Mouse (Mus musculus) granulocyte monocyte progenitor cell, adult 5-6 weeks (primary cell): ENCODE data around the gene Tmprss4. TPM values are rescaled to one million over a fixed set of nuclear protein-coding genes. Genes with fewer than 3 reads are reported as not detected.

ENCODE experiments used
- ATAC-seq: replicated peaks from 2 replicates; pipeline ENCODE4 v1.8.0; 2016; ENCODE audit warnings: mild to moderate bottlenecking, moderate TSS enrichment, inconsistent platforms; ENCODE audit not compliant: poor library complexity, severe bottlenecking
- total RNA-seq, 2 experiments: library from RNA; stranded (forward) in 1 of 2; stranded (reverse) in 1 of 2; fragments of 200-712, 200-1000 nt in 1 of 2; fragments of >200 nt in 1 of 2; fragmentation: Nextera tagmentation in 1 of 2; gene quantifications; 2 replicates each; pipeline ENCODE4 v1.2.3; 2014 to 2017

The Tmprss4 gene
- total RNA-seq, 2 experiments from 2014 or later = not detected

DNA sequence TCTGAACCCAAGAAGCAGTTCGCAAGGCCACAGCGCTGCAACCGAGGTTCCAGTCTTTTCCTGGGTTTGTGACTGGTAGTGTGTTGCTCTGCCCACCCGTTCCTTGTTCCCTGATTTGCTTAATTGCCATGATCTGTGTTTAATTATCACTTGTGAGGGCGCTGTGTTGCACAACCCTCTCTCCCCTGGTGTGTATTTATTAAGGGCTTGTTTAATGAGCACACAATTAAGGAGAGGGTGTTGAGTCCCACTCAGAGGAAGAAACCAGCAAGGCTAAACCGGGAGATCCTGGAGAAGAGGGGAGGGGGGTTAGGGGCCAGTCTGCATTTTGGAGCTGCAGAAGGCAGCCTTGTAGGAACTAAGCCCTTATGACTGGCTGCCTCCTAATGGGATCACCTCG is 62.9 kb downstream of the Tmprss4 start:
- no peak for ATAC-seq

GRCm38 (mm10) chr9:45139082-45139481 is 64.8 kb downstream of the Tmprss4 start:
- no peak for ATAC-seq

DNA sequence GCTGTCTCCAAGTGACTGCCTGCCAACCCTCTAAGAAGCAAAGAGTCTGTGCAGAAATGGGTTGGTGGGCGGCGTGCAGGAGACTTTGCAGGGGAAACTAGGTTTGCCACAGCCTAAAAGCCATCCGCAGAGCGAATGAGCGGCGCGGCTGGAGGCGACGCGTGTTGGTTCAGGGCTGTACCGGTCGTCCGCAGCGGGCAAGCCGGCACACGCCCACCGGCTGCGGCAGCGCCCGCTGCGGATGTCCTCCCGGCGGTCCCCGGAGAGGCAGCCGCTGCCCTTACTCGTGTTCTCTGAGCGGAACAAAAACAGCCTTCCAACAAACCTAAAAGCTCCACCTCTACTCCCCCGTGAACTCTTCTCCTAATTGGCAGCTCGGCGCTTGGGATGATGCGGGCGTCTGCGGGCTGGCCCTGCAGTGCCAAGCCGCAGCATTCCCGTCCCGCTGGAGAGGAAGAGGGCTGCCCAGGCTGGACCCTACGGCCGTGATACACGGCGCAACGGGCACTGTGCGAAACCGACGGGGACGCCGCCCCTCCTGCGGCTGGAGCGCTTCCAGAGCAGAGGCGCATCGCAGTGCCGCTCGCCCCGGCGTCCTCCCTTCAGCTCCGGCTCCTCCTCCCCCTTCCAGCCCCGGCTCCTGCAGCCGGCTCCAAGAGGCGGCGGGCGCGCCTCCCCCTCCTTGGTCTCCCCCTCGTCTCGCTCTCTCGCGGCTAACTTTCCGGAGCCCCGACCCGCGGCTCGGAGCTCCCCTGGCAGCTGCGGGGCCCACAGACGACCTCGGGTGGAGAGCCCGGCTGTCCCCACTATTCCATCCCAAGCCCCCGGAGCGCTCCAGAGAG is 65.5 kb downstream of the Tmprss4 start, which contains the start of gene Scn4b:
TSS of gene Scn4b (plus strand) at position 205 of the 842 bp plus-strand sequence.
- ATAC-seq = peak; percentile 46

DNA sequence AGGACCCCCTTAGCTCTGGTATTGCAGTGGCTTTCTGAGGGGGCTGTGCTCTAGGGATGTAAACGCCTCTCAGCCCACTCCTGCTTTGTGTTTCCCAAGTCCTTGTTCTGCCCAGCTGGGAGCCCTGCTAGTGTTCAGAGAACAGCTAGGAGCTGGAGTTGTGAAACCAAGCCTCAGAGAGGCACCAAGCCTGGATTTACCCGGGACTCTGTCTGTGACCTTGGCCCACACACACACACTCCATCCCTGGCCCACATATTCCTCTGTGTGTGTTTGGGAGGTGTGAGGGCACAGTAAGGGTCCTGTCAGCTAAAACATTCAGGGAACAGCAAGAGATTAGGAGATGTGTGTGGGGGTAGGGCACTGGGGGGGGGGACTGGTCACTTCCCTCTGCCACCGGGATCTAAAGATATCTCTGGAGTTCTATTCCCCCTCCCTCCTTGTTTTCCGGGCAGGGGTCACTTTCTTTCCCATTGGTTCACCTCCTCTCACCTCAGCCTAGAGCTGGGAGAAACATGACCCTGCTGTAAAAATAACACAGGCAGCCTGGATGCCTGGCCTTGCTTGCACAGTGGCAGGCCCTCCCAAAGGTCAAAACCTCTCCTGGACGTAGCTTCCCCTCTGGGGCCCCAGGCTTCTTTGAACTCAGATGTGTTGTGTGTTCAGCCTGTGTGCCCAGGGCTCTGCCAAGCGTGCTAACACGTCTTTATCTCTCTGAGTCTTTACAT is 67.3 kb downstream of the Tmprss4 start:
- ATAC-seq = no peak

GRCm38 (mm10) chr9:45133484-45134310 is 70.2 kb downstream of the Tmprss4 start:
- ATAC-seq = no peak

GRCm38 (mm10) chr9:45130119-45130518 is 73.8 kb downstream of the Tmprss4 start:
- no peak for ATAC-seq

DNA sequence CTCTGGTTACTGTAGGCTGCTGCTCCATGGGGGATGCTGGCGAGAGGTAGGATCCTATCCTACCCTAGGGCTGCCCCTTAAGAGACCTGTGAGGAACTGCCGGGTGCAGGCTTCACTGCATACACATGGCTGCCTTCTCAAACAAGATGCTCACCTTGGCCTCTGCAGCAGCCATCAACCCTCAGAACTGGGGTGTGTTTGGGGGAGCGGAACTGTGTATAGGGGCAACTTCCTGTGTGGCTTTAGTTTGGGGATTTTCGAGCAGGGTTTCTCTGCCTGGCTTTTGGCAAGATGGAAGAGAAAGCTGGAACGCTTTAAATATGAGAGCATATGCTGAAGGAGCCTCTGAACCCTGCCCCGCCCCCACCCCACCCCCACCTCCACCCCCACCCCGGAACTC is 77.0 kb downstream of the Tmprss4 start:
- 0 out of 2 replicates have a peak, but pooled peaks have one; percentile 16 for ATAC-seq

GRCm38 (mm10) chr9:45125211-45125610 is 78.7 kb downstream of the Tmprss4 start:
- no peak for ATAC-seq

Other genes with a start within 250 kb of the Tmprss4 start
- 37.9 and 49.8 TPM in 2 replicates for gene Ube4a, start 238.5 kb downstream of the Tmprss4 start, total RNA-seq (2014; fragmentation: Nextera tagmentation)
- 25.6 and 28.5 TPM in 2 replicates for gene Ube4a, start 238.5 kb downstream of the Tmprss4 start, total RNA-seq (2017)
- not detected in 2 replicates for gene Cd3g, start 223.7 kb downstream of the Tmprss4 start, total RNA-seq (2014; fragmentation: Nextera tagmentation)
- gene Cd3g, start 223.7 kb downstream of the Tmprss4 start, total RNA-seq (2017) = not detected in 2 replicates
- gene Cd3d, start 222.3 kb downstream of the Tmprss4 start, total RNA-seq (2014; fragmentation: Nextera tagmentation) = not detected in 2 replicates
- 0.21 TPM in 1 of 2 replicates, not detected in the other for gene Cd3d, start 222.3 kb downstream of the Tmprss4 start, total RNA-seq (2017)
- gene Cd3e, start 194.5 kb downstream of the Tmprss4 start, total RNA-seq (2014; fragmentation: Nextera tagmentation) = not detected in 2 replicates
- gene Cd3e, start 194.5 kb downstream of the Tmprss4 start, total RNA-seq (2017) = not detected in 2 replicates
- not detected in 2 replicates for gene Mpzl2, start 164.3 kb downstream of the Tmprss4 start, total RNA-seq (2014; fragmentation: Nextera tagmentation)
- not detected in 2 replicates for gene Mpzl2, start 164.3 kb downstream of the Tmprss4 start, total RNA-seq (2017)
- gene Mpzl3, start 148.9 kb downstream of the Tmprss4 start, total RNA-seq (2014; fragmentation: Nextera tagmentation) = 0.19 TPM in 1 of 2 replicates, not detected in the other
- 1.2 and 2.2 TPM in 2 replicates for gene Mpzl3, start 148.9 kb downstream of the Tmprss4 start, total RNA-seq (2017)
- gene Jaml, start 124.9 kb downstream of the Tmprss4 start, total RNA-seq (2014; fragmentation: Nextera tagmentation) = 0.51 TPM in 1 of 2 replicates, not detected in the other
- 2.4 and 3.4 TPM in 2 replicates for gene Jaml, start 124.9 kb downstream of the Tmprss4 start, total RNA-seq (2017)
- not detected in 2 replicates for gene Scn2b, start 86.3 kb downstream of the Tmprss4 start, total RNA-seq (2014; fragmentation: Nextera tagmentation)
- not detected in 2 replicates for gene Scn2b, start 86.3 kb downstream of the Tmprss4 start, total RNA-seq (2017)
- not detected in 2 replicates for gene Scn4b, start 65.7 kb downstream of the Tmprss4 start, total RNA-seq (2014; fragmentation: Nextera tagmentation)
- gene Scn4b, start 65.7 kb downstream of the Tmprss4 start, total RNA-seq (2017) = not detected in 2 replicates
- not detected in 2 replicates for gene BC049352, start 22.1 kb downstream of the Tmprss4 start, total RNA-seq (2014; fragmentation: Nextera tagmentation)
- not detected in 2 replicates for gene BC049352, start 22.1 kb downstream of the Tmprss4 start, total RNA-seq (2017)
- 6.7 and 9.6 TPM in 2 replicates for gene Il10ra, start 65.1 kb upstream of the Tmprss4 start, total RNA-seq (2014; fragmentation: Nextera tagmentation)
- 7.6 and 9.8 TPM in 2 replicates for gene Il10ra, start 65.1 kb upstream of the Tmprss4 start, total RNA-seq (2017)
- not detected in 2 replicates for gene Tmprss13, start 115.0 kb upstream of the Tmprss4 start, total RNA-seq (2014; fragmentation: Nextera tagmentation)
- gene Tmprss13, start 115.0 kb upstream of the Tmprss4 start, total RNA-seq (2017) = not detected in 2 replicates
- gene Fxyd6, start 166.1 kb upstream of the Tmprss4 start, total RNA-seq (2014; fragmentation: Nextera tagmentation) = not detected in 2 replicates
- not detected in 2 replicates for gene Fxyd6, start 166.1 kb upstream of the Tmprss4 start, total RNA-seq (2017)
- gene Fxyd2, start 195.6 kb upstream of the Tmprss4 start, total RNA-seq (2014; fragmentation: Nextera tagmentation) = not detected in 2 replicates
- 1.6 and 2.5 TPM in 2 replicates for gene Fxyd2, start 195.6 kb upstream of the Tmprss4 start, total RNA-seq (2017)
- gene Dscaml1, start 222.5 kb upstream of the Tmprss4 start, total RNA-seq (2014; fragmentation: Nextera tagmentation) = not detected in 2 replicates
- gene Dscaml1, start 222.5 kb upstream of the Tmprss4 start, total RNA-seq (2017) = not detected in 2 replicates